Mouse (Mus musculus) midbrain, embryonic 11.5 days (tissue): ENCODE data around the gene S100a2. TPM values are rescaled to one million over a fixed set of nuclear protein-coding genes. Genes with fewer than 3 reads are reported as not detected.

Experiments used
- ATAC-seq: fragments of 200-750 bp; cut with Nextera tagmentation; 2 replicates; pipeline ENCODE4 v1.8.0; 2017; ENCODE audit warnings: moderate TSS enrichment, moderate library complexity; ENCODE audit not compliant: low FRiP score
- DNase-seq: peaks from one replicate; pipeline ENCODE4 v3.0.0; 2015; ENCODE audit warnings: low spot score; ENCODE audit errors: missing footprints
- H3K27ac ChIP-seq: fragments of 300-500 bp; sonication (generic); 2 replicates; pipeline ENCODE4 v1.5.1; 2014; ENCODE audit warnings: low read depth, low read length
- H3K27me3 ChIP-seq: fragments of 300-500 bp; sonication (generic); 2 replicates; pipeline ENCODE4 v1.6.1; 2014; ENCODE audit warnings: mild to moderate bottlenecking, low read length, moderate library complexity, mixed read lengths; ENCODE audit not compliant: control insufficient read depth, insufficient read depth
- H3K36me3 ChIP-seq: fragments of 300-500 bp; sonication (generic); 2 replicates; pipeline ENCODE4 v1.6.1; 2014; ENCODE audit warnings: mild to moderate bottlenecking, low read length, moderate library complexity, mixed read lengths; ENCODE audit not compliant: control insufficient read depth, insufficient read depth
- H3K4me1 ChIP-seq: fragments of 300-500 bp; sonication (generic); 2 replicates; pipeline ENCODE4 v1.6.1; 2014; ENCODE audit warnings: low read length; ENCODE audit not compliant: control insufficient read depth, insufficient read depth
- H3K4me2 ChIP-seq: fragments of 300-500 bp; sonication (generic); 2 replicates; pipeline ENCODE4 v1.6.1; 2014; ENCODE audit warnings: mild to moderate bottlenecking, moderate library complexity
- H3K4me3 ChIP-seq: fragments of 300-500 bp; sonication (generic); 2 replicates; pipeline ENCODE4 v1.5.1; 2014; ENCODE audit warnings: low read depth, low read length
- H3K9ac ChIP-seq: fragments of 300-500 bp; sonication (generic); 2 replicates; pipeline ENCODE4 v1.6.1; 2014; ENCODE audit warnings: low read length
- H3K9me3 ChIP-seq: fragments of 300-500 bp; sonication (generic); 2 replicates; pipeline ENCODE4 v1.6.1; 2016; ENCODE audit warnings: low read length; ENCODE audit not compliant: control insufficient read depth
- WGBS: fragments of 180-500 bp; shearing (Covaris S2); extraction: QIAGEN DNeasy Blood & Tissue Kit; methylation state at CpG from one replicate; pipeline ENCODE4 v1.1.7; 2014; 5-methylcytosine and 5-hydroxymethylcytosine counted together
- polyA plus RNA-seq: library from polyadenylated mRNA; unstranded; fragments of >200 nt; fragmentation: Nextera tagmentation; extraction: Ambion mirVana; gene quantifications from 2 replicates; pipeline ENCODE4 v1.2.1, GENCODE M21; 2014

Gene S100a2
- polyA plus RNA-seq, 1 experiment from 2014 or later = not detected

GRCm38 (mm10) chr3:90631984-90632383, 41.9 kb downstream of the S100a2 start:
- no peak for DNase-seq
- Histone ChIP-seq H3K4me1 (no peaks in the 10 kb centered on the region), H3K4me3 (no peak overlapping the region), H3K4me2 (no peak overlapping the region), H3K36me3 (no peaks in the 10 kb centered on the region), H3K9ac (no peak overlapping the region), H3K9me3 (no peaks in the 10 kb centered on the region), H3K27ac (no peak overlapping the region), H3K27me3 (no peaks in the 10 kb centered on the region)
- ATAC-seq = no peak
- 85% methylated on average over 2 of the region's 2 CpGs for WGBS

GRCm38 (mm10) chr3:90638511-90639275, 48.6 kb downstream of the S100a2 start:
- Histone ChIP-seq H3K36me3 (no peaks in the 10 kb centered on the region), H3K4me3 (no peak overlapping the region), H3K9ac (no peak overlapping the region), H3K9me3 (no peaks in the 10 kb centered on the region), H3K4me2 (no peak overlapping the region), H3K27me3 (no peaks in the 10 kb centered on the region), H3K27ac (no peak overlapping the region), H3K4me1 (no peaks in the 10 kb centered on the region)
- DNase-seq = no peak
- ATAC-seq = no peak
- 69% methylated on average over 1 of the region's 1 CpGs for WGBS

GRCm38 (mm10) chr3:90639511-90640154, 49.6 kb downstream of the S100a2 start:
- peak; percentile 88 for DNase-seq
- H3K36me3 ChIP-seq = no peaks in the 10 kb centered on the region
- H3K27me3 ChIP-seq = no peaks in the 10 kb centered on the region
- ATAC-seq = no peak
- H3K9me3 ChIP-seq = no peaks in the 10 kb centered on the region
- H3K27ac ChIP-seq = no peak overlapping the region
- 55% methylated on average over 7 of the region's 7 CpGs for WGBS
- no peak overlapping the region for H3K9ac ChIP-seq
- H3K4me2 ChIP-seq = no peak overlapping the region
- H3K4me1 ChIP-seq = no peaks in the 10 kb centered on the region
- H3K4me3 ChIP-seq = no peak overlapping the region

GRCm38 (mm10) chr3:90640981-90641380, 50.9 kb downstream of the S100a2 start:
- DNase-seq (no peak), ATAC-seq (no peak)
- no peak overlapping the region for H3K27ac ChIP-seq
- H3K4me3 ChIP-seq = no peak overlapping the region
- H3K4me2 ChIP-seq = no peak overlapping the region
- no peaks in the 10 kb centered on the region for H3K4me1 ChIP-seq
- 85% methylated on average over 7 of the region's 7 CpGs for WGBS
- no peaks in the 10 kb centered on the region for H3K27me3 ChIP-seq
- H3K9me3 ChIP-seq = no peaks in the 10 kb centered on the region
- H3K36me3 ChIP-seq = no peaks in the 10 kb centered on the region
- no peak overlapping the region for H3K9ac ChIP-seq

Other genes with a start within 250 kb of the S100a2 start
- gene Slc27a3, start 200.3 kb upstream of the S100a2 start, polyA plus RNA-seq = 9.3 and 10.0 TPM in 2 replicates
- 34.4 and 34.7 TPM in 2 replicates for gene Ints3, start 156.6 kb upstream of the S100a2 start, polyA plus RNA-seq
- 2.4 and 2.7 TPM in 2 replicates for gene Npr1, start 124.4 kb upstream of the S100a2 start, polyA plus RNA-seq
- gene Ilf2, start 114.1 kb upstream of the S100a2 start, polyA plus RNA-seq = 338 and 369 TPM in 2 replicates
- gene Snapin, start 99.2 kb upstream of the S100a2 start, polyA plus RNA-seq = 70.9 and 77.2 TPM in 2 replicates
- gene Chtop, start 80.7 kb upstream of the S100a2 start, polyA plus RNA-seq = 138 and 146 TPM in 2 replicates
- gene S100a1, start 75.9 kb upstream of the S100a2 start, polyA plus RNA-seq = 6.9 and 8.0 TPM in 2 replicates
- 11.6 and 14.1 TPM in 2 replicates for gene S100a13, start 75.8 kb upstream of the S100a2 start, polyA plus RNA-seq
- not detected in 2 replicates for gene S100a14, start 63.4 kb upstream of the S100a2 start, polyA plus RNA-seq
- 37.2 and 40.0 TPM in 2 replicates for gene S100a16, start 53.0 kb upstream of the S100a2 start, polyA plus RNA-seq
- not detected in 2 replicates for gene S100a3, start 29.7 kb upstream of the S100a2 start, polyA plus RNA-seq
- not detected in 2 replicates for gene Gm42674, start 11.7 kb downstream of the S100a2 start, polyA plus RNA-seq
- 0.34 and 0.50 TPM in 2 replicates for gene S100a4, start 13.5 kb downstream of the S100a2 start, polyA plus RNA-seq
- not detected in 2 replicates for gene S100a5, start 18.3 kb downstream of the S100a2 start, polyA plus RNA-seq
- gene S100a6, start 22.6 kb downstream of the S100a2 start, polyA plus RNA-seq = 24.5 and 25.1 TPM in 2 replicates
- gene S100a7a, start 63.8 kb downstream of the S100a2 start, polyA plus RNA-seq = not detected in 2 replicates
- 2.0 and 2.8 TPM in 2 replicates for gene S100a8, start 78.7 kb downstream of the S100a2 start, polyA plus RNA-seq
- gene S100a9, start 105.5 kb downstream of the S100a2 start, polyA plus RNA-seq = 1.5 and 2.0 TPM in 2 replicates
- gene Pglyrp4, start 136.7 kb downstream of the S100a2 start, polyA plus RNA-seq = not detected in 2 replicates
- gene Gm5849, start 187.6 kb downstream of the S100a2 start, polyA plus RNA-seq = not detected in 2 replicates